Mouse (Mus musculus): ENCODE measurements at regions not wholly inside any gene's neighbourhood (a gene's known extent, or its start where the extent isn't known, plus 50 kb on each side); places are given as distances from the start of the nearest gene placed in this dataset.

- Histone ChIP-seq H3K79me2 (ENCODE audit: control insufficient read depth, insufficient read depth, low read length) (no peaks in the 10 kb centered on the region), H3K36me3 (ENCODE audit: control insufficient read depth, insufficient read depth, low read length) (no peaks in the 10 kb centered on the region), H3K4me3 (ENCODE audit: insufficient read depth, low read depth, low read length) (no peak overlapping the region), H3K27ac (replicated peaks; ENCODE audit: insufficient read depth, low read depth, low read length) (no peak overlapping the region), H3K9ac (ENCODE audit: low read depth, low read length) (no peak overlapping the region), H3K4me1 (ENCODE audit: control insufficient read depth, insufficient read depth, low read length) (no peaks in the 10 kb centered on the region), H3K27me3 (ENCODE audit: control insufficient read depth, insufficient read depth, low read length) (0 out of 2 replicates have a peak, but pooled peaks cover 2% of the 10 kb centered on the region)
- DNase-seq (ENCODE audit: extremely low read depth, low read depth, low spot score) = peak; percentile 13
- peak; percentile 74 for TF ChIP-seq CTCF (IDR thresholded peaks at IDR 0.05; ENCODE audit: low read depth, low read length)
- no peak for TF ChIP-seq POLR2A (IDR thresholded peaks at IDR 0.05; ENCODE audit: extremely low read depth, insufficient read depth, low read length)
- 41% methylated on average over 1 of the region's 1 CpGs for WGBS
Observed at GRCm38 (mm10) chr3:83701075-83701474, 65.0 kb upstream of the Sfrp2 start.

- TF ChIP-seq POLR2A (IDR thresholded peaks at IDR 0.05; ENCODE audit: extremely low read depth, insufficient read depth, low read length) (no peak), CTCF (IDR thresholded peaks at IDR 0.05; ENCODE audit: low read depth, low read length) (no peak)
- peak; percentile 43 for DNase-seq (ENCODE audit: extremely low read depth, low read depth, low spot score)
- no peak overlapping the region for H3K9ac ChIP-seq (ENCODE audit: low read depth, low read length)
- H3K27me3 ChIP-seq (ENCODE audit: control insufficient read depth, insufficient read depth, low read length) = 0 out of 2 replicates have a peak, but pooled peaks cover 2% of the 10 kb centered on the region
- no peaks in the 10 kb centered on the region for H3K36me3 ChIP-seq (ENCODE audit: control insufficient read depth, insufficient read depth, low read length)
- no peak overlapping the region for H3K27ac ChIP-seq (replicated peaks; ENCODE audit: insufficient read depth, low read depth, low read length)
- no peaks in the 10 kb centered on the region for H3K4me1 ChIP-seq (ENCODE audit: control insufficient read depth, insufficient read depth, low read length)
- no peaks in the 10 kb centered on the region for H3K79me2 ChIP-seq (ENCODE audit: control insufficient read depth, insufficient read depth, low read length)
- 70% methylated on average over 11 of the region's 11 CpGs for WGBS
- no peak overlapping the region for H3K4me3 ChIP-seq (ENCODE audit: insufficient read depth, low read depth, low read length)
Observed at GRCm38 (mm10) chr3:83704559-83704958, 61.6 kb upstream of the Sfrp2 start.

GRCm38 (mm10) chr3:83705253-83705652 lies 60.9 kb upstream of the Sfrp2 start:
- H3K36me3 ChIP-seq (ENCODE audit: control insufficient read depth, insufficient read depth, low read length) = no peaks in the 10 kb centered on the region
- no peaks in the 10 kb centered on the region for H3K4me1 ChIP-seq (ENCODE audit: control insufficient read depth, insufficient read depth, low read length)
- DNase-seq (ENCODE audit: extremely low read depth, low read depth, low spot score) = no peak
- no peak overlapping the region for H3K9ac ChIP-seq (ENCODE audit: low read depth, low read length)
- no peak overlapping the region for H3K27ac ChIP-seq (replicated peaks; ENCODE audit: insufficient read depth, low read depth, low read length)
- H3K4me3 ChIP-seq (ENCODE audit: insufficient read depth, low read depth, low read length) = no peak overlapping the region
- TF ChIP-seq POLR2A (IDR thresholded peaks at IDR 0.05; ENCODE audit: extremely low read depth, insufficient read depth, low read length) (no peak), CTCF (IDR thresholded peaks at IDR 0.05; ENCODE audit: low read depth, low read length) (no peak)
- no peaks in the 10 kb centered on the region for H3K79me2 ChIP-seq (ENCODE audit: control insufficient read depth, insufficient read depth, low read length)
- 0 out of 2 replicates have a peak, but pooled peaks cover 2% of the 10 kb centered on the region for H3K27me3 ChIP-seq (ENCODE audit: control insufficient read depth, insufficient read depth, low read length)
- WGBS = 98% methylated on average over 6 of the region's 6 CpGs

DNA sequence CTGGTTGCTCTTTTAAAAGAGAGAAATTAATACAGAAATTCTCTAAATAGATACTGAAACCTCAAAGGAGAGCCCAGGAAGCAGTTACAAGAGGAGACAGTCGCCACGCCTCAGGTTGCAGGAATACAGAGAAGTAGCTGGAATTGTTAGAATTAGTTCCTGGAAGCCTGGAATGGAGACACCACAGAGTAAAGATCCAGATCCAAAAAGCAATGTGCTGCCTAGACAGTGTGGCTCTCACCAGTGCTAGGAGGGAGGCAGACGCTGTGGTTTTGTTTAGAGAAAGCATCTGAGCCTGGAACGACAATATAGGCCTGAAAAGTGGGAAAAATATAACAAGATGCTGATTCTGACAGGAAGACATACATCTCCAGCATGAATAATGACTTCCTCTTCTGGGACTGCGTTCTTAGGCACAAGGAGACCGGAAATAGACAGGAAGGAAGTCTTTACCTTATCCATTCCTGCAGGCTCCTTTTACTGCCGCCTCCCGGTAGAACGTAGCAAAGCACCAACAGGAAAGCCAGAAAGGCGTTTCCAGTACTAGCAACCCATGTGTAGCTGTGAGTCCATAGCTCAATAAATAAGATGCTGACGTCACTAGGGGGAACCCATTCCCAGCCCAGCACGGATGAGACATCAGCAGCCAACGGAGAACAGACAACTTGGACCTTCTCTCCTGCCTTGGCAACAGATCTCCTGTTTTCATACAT lies 59.4 kb upstream of the Sfrp2 start:
- no peaks in the 10 kb centered on the region for H3K79me2 ChIP-seq (ENCODE audit: control insufficient read depth, insufficient read depth, low read length)
- no peak for TF ChIP-seq CTCF (IDR thresholded peaks at IDR 0.05; ENCODE audit: low read depth, low read length)
- TF ChIP-seq POLR2A (IDR thresholded peaks at IDR 0.05; ENCODE audit: extremely low read depth, insufficient read depth, low read length) = no peak
- H3K27ac ChIP-seq (replicated peaks; ENCODE audit: insufficient read depth, low read depth, low read length) = no peak overlapping the region
- DNase-seq (ENCODE audit: extremely low read depth, low read depth, low spot score) = no peak
- H3K36me3 ChIP-seq (ENCODE audit: control insufficient read depth, insufficient read depth, low read length) = no peaks in the 10 kb centered on the region
- no peaks in the 10 kb centered on the region for H3K4me1 ChIP-seq (ENCODE audit: control insufficient read depth, insufficient read depth, low read length)
- no peaks in the 10 kb centered on the region for H3K27me3 ChIP-seq (ENCODE audit: control insufficient read depth, insufficient read depth, low read length)
- H3K4me3 ChIP-seq (ENCODE audit: insufficient read depth, low read depth, low read length) = no peak overlapping the region
- H3K9ac ChIP-seq (ENCODE audit: low read depth, low read length) = no peak overlapping the region
- 61% methylated on average over 13 of the region's 13 CpGs for WGBS

DNA sequence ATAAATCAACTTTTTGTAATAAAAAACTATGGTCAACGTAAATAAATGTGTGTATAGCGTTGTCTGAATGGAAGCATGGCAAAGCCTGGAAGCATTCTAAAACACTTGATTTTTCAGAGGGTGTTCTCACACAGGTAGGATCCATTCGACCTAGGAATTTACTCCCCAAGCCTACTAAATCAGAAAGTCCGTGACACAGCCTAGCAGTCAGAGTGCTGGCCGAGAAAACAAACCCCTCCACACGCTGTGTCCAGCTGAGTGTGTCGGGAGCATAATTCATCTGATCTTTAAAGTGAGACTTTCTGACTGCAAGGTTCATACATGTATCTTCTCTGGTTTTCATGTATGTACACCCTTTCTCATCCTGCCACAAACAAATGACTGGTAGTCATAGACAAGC lies 58.8 kb upstream of the Sfrp2 start:
- H3K9ac ChIP-seq (ENCODE audit: low read depth, low read length) = no peak overlapping the region
- TF ChIP-seq CTCF (IDR thresholded peaks at IDR 0.05; ENCODE audit: low read depth, low read length) (no peak), POLR2A (IDR thresholded peaks at IDR 0.05; ENCODE audit: extremely low read depth, insufficient read depth, low read length) (no peak)
- no peaks in the 10 kb centered on the region for H3K4me1 ChIP-seq (ENCODE audit: control insufficient read depth, insufficient read depth, low read length)
- H3K27ac ChIP-seq (replicated peaks; ENCODE audit: insufficient read depth, low read depth, low read length) = no peak overlapping the region
- no peaks in the 10 kb centered on the region for H3K36me3 ChIP-seq (ENCODE audit: control insufficient read depth, insufficient read depth, low read length)
- no peak for DNase-seq (ENCODE audit: extremely low read depth, low read depth, low spot score)
- H3K4me3 ChIP-seq (ENCODE audit: insufficient read depth, low read depth, low read length) = no peak overlapping the region
- 85% methylated on average over 7 of the region's 7 CpGs for WGBS
- no peaks in the 10 kb centered on the region for H3K27me3 ChIP-seq (ENCODE audit: control insufficient read depth, insufficient read depth, low read length)
- no peaks in the 10 kb centered on the region for H3K79me2 ChIP-seq (ENCODE audit: control insufficient read depth, insufficient read depth, low read length)

- WGBS = 71% methylated on average over 4 of the region's 4 CpGs
- no peaks in the 10 kb centered on the region for H3K4me1 ChIP-seq (ENCODE audit: control insufficient read depth, insufficient read depth, low read length)
- no peaks in the 10 kb centered on the region for H3K36me3 ChIP-seq (ENCODE audit: control insufficient read depth, insufficient read depth, low read length)
- no peak overlapping the region for H3K9ac ChIP-seq (ENCODE audit: low read depth, low read length)
- no peaks in the 10 kb centered on the region for H3K79me2 ChIP-seq (ENCODE audit: control insufficient read depth, insufficient read depth, low read length)
- TF ChIP-seq CTCF (IDR thresholded peaks at IDR 0.05; ENCODE audit: low read depth, low read length) = no peak
- TF ChIP-seq POLR2A (IDR thresholded peaks at IDR 0.05; ENCODE audit: extremely low read depth, insufficient read depth, low read length) = no peak
- no peak overlapping the region for H3K4me3 ChIP-seq (ENCODE audit: insufficient read depth, low read depth, low read length)
- no peak overlapping the region for H3K27ac ChIP-seq (replicated peaks; ENCODE audit: insufficient read depth, low read depth, low read length)
- peak; percentile 4 for DNase-seq (ENCODE audit: extremely low read depth, low read depth, low spot score)
- H3K27me3 ChIP-seq (ENCODE audit: control insufficient read depth, insufficient read depth, low read length) = no peaks in the 10 kb centered on the region
Observed at GRCm38 (mm10) chr3:83708973-83709372, 57.1 kb upstream of the Sfrp2 start.
